In the genomic region with DNA sequence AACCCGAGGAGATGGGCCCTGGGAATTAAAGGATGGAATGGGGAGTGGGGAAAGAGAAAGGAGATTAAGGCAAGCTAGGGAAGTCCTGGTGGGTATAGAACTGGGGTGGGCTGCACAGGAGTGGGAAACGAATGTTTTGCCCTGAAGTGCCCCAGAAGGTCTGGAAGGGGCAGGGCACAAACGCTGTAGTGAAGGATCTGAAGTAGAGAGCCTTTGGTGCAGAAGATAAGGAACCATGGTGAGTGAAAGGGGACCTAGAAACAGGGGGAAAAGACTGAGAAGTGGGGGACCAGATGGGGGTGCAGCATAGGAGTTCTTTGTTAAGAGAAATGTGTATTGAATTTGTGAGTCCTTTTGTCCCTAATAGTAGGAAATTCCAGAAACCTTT, we compare ENCODE assay signal across 8 mouse cellular contexts. TPM values are rescaled to one million over a fixed set of nuclear protein-coding genes. Genes with fewer than 3 reads are reported as not detected.
DNase-seq lines count a peak whose midpoint lies in the region; ATAC-seq and TF ChIP-seq lines count a peak whose summit lies in the region.

A gene (plus strand): TSS at position 13 of the 388 bp plus-strand sequence.

- H3K36me3 ChIP-seq in forebrain, embryonic 16.5 days (ENCODE audit: control insufficient read depth, insufficient read depth), result peaks cover 5% of the 10 kb centered on the region; the same call in 1 of the 2 replicates
- peaks cover 19% of the 10 kb centered on the region for H3K36me3 ChIP-seq in midbrain, embryonic 10.5 days

- TF ChIP-seq POLR2A in brain, embryonic 14.5 days (IDR thresholded peaks at IDR 0.05; ENCODE audit: borderline replicate concordance, extremely low read depth, insufficient read depth, insufficient read length, poor library complexity, severe bottlenecking), result no peak

- H3K27me3 ChIP-seq in forebrain, embryonic 16.5 days (replicated peaks; ENCODE audit: control insufficient read depth, insufficient read depth, low read length), result no peaks in the 10 kb centered on the region
- no peaks in the 10 kb centered on the region for H3K27me3 ChIP-seq in midbrain, embryonic 10.5 days (ENCODE audit: low read depth, poor library complexity, severe bottlenecking)

- no peak for ATAC-seq in forebrain, embryonic 16.5 days

- H3K4me1 ChIP-seq in forebrain, embryonic 16.5 days (replicated peaks; ENCODE audit: control insufficient read depth, insufficient read depth, low read length), result peaks cover 36% of the 10 kb centered on the region
- peaks cover 44% of the 10 kb centered on the region for H3K4me1 ChIP-seq in midbrain, embryonic 10.5 days

- H3K27ac ChIP-seq in forebrain, embryonic 16.5 days (ENCODE audit: low read length), result peak within 1 kb of the TSS; percentile 97
- H3K27ac ChIP-seq in midbrain, embryonic 10.5 days (replicated peaks), result peak within 1 kb of the TSS; percentile 94

- H3K4me2 ChIP-seq in forebrain, embryonic 16.5 days (ENCODE audit: low read length), result peak within 1 kb of the TSS; percentile 92

- H3K9ac ChIP-seq in forebrain, embryonic 16.5 days (replicated peaks; ENCODE audit: low read depth, low read length), result peak within 1 kb of the TSS; percentile 90

- no peaks in the 10 kb centered on the region for H3K9me3 ChIP-seq in forebrain, embryonic 16.5 days (ENCODE audit: control insufficient read depth, low read length)
- no peaks in the 10 kb centered on the region for H3K9me3 ChIP-seq in midbrain, embryonic 10.5 days (replicated peaks)

- WGBS in forebrain, embryonic 16.5 days, result 0% methylated on average over 3 of the region's 3 CpGs
- 0% methylated on average over 3 of the region's 3 CpGs for WGBS in midbrain, embryonic 10.5 days

- H3K4me3 ChIP-seq in forebrain, embryonic 16.5 days (replicated peaks; ENCODE audit: low read length), result peak within 1 kb of the TSS; percentile 87
- H3K4me3 ChIP-seq in midbrain, embryonic 10.5 days, result peak within 1 kb of the TSS; percentile 79

- no peak for TF ChIP-seq CTCF in brain, embryonic 14.5 days (IDR thresholded peaks at IDR 0.05; ENCODE audit: borderline replicate concordance, extremely low read depth, insufficient read depth, insufficient read length)

- DNase-seq in layer of hippocampus, postnatal 36 days, result no peak
- DNase-seq in layer of hippocampus, postnatal 25 days (ENCODE audit: extremely low spot score in 1 of 2, low spot score in 1 of 2), result no peak
- peak; percentile 15 for DNase-seq in brain, embryonic 14.5 days (ENCODE audit: low read depth)
- no peak for DNase-seq in midbrain, embryonic 10.5 days (ENCODE audit: low spot score)
- no peak for DNase-seq in urinary bladder, postnatal 10 days (ENCODE audit: low spot score)
- DNase-seq in spleen, postnatal 36 days (ENCODE audit: low spot score in 2 of 2), result no peak
- no peak for DNase-seq in thymus, postnatal 36 days

RNA-seq across cellular contexts. Expression of the gene that starts here (rescaled TPM):
- total RNA-seq in layer of hippocampus, postnatal 36 days (2021), result 10 to 100 TPM; 10.5 to 11.5 TPM
- 10 to 100 TPM in 1 of 2 experiments, 1 to 10 TPM in 1; 9.7 to 14.7 TPM for total RNA-seq in layer of hippocampus, postnatal 25 days (2021)
- polyA plus RNA-seq in brain, embryonic 14.5 days (2012; rRNA removed), result 32.8 and 36.9 TPM in 2 replicates
- polyA plus RNA-seq in forebrain, embryonic 16.5 days (2015; fragmentation: Nextera tagmentation; extraction: Ambion mirVana), result 8.6 and 9.1 TPM in 2 replicates
- polyA plus RNA-seq in midbrain, embryonic 10.5 days (2016; fragmentation: Nextera tagmentation; extraction: Ambion mirVana), result 4.9 and 7.3 TPM in 2 replicates
